Mouse (Mus musculus) retina, embryonic 14.5 days (tissue): Measurements from ENCODE around the gene Rmdn3.

Source experiments
- DNase-seq: peaks from one replicate; pipeline ENCODE4 v3.0.0-alpha.2; 2015; ENCODE audit warnings: low spot score

The Rmdn3 gene

DNA sequence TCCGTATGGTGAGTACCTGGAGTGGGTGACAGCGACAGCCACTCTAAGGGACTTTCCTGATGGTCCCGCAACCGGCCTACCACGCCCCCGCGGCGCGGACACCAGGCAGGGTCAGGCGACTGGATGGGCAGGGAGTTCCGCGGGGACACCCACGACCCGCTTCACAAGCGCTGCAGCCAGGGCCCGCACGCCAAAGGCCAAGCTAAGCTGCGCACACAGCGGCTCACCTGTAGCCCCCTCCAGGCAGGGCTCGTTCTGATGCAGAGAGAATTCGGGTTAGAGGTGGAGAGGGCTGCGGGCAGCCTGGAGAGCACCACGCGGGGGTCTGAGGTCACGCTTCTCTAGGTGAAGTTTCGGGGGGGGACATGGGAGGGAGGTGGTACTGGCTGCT, 11.0 kb upstream of the Rmdn3 start:
- DNase-seq = no peak

DNA sequence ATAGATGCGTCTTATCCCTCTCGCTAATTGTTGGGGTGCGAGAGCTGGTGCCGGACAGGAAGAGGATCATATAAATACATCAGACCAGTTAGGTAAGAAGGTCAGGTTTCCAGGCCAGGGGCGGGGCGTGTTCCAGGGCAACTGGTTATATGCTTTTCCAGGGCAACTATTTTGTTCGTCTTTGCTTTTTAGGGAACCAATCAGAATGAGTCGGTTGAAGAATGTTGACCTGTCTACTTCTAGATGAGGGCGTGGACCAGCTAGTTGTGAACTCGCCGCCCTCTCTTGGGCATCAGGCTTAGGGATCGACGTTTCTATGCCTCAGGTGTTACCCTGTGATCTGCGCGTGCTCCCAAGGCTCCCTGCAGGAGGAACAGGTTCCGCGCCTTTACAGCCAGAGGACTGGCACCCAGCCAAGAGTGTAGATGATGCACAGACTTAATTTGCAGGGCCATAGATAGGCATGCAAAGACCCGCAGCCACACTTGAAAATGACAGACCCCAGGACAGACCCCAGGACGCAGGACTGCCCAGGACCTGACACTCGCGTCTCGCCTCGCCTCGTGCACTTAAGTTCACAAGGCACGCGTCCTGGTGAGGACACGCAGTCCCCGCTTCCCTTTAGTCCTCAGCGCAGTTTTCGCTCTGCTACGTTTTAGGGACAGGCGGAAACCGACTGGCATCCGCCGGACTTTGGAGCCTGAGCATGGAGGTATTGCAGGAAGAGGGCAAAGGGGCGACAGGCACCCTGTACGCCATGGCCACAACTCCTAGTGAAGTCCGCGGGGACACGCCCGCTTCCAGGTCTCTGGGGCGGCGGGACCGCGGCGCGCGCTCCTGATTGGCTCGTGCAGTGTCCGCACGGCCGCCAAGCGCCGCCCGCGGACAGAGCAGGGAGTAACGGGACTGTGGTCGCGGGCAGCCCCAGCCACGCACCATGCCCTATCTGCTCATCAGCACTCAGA, 10.3 kb upstream of the Rmdn3 start, which contains the start of gene Gchfr:
Gene Gchfr, plus strand, starts transcription at position 873 of the 965 bp plus-strand sequence.
- DNase-seq = peak; percentile 77

DNA sequence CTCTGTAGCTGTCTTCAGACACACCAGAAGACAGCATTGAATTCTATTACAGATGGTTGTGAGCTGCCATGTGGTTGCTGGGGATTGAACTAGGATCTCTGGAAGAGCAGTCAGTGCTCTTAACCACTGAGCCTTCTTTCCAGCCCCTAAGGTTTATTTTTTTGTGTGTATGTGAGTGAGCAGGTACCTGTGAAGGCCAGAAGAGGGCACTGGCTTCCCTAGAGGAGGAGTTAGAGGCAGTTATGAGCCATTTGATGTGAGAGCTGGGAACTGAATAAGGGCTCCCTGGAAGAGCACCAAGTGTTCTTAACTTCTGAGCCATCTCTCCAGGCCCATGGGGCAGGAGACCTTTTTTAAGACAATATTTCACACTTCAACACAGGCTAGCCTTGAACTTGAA, 8.6 kb upstream of the Rmdn3 start:
- DNase-seq = no peak

DNA sequence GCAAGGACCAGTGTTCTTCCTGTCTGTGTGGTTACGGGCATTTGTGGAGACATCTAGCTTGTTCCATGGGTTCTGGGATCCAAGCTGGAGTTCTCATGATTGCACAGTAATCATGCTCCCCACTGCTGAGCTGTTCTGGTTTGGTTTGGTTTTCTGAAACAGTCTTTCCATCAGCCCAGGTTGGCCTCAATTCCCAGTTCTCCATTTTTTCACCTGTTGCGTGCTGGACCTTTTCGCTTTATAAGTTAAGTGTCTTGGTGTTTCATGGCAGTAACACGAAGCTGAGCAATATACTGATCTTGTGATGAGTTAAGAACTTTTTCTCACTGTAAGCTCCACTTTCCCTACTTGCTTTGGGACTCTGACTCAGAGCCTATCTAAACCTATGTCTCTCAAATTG, 7.2 kb upstream of the Rmdn3 start:
- no peak for DNase-seq

DNA sequence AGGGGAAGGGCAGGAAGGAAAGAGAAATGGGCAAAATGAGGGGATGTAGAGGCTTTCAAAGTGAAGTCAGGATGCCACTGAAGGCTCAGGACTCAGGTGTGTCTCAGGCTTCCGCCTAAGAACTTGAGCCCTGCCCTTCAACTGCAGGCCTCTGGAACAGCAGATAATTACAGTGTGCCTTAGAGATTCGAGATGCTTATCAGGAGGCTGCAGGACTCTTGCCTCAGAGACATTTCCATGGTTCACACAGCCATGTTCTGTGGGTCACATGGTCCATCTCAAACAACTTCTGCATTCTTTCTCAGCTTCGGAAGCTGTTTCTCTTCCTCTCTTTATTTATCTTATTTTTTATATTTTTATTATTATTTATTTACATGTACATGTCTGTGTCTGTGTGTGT, 6.3 kb upstream of the Rmdn3 start:
- no peak for DNase-seq

DNA sequence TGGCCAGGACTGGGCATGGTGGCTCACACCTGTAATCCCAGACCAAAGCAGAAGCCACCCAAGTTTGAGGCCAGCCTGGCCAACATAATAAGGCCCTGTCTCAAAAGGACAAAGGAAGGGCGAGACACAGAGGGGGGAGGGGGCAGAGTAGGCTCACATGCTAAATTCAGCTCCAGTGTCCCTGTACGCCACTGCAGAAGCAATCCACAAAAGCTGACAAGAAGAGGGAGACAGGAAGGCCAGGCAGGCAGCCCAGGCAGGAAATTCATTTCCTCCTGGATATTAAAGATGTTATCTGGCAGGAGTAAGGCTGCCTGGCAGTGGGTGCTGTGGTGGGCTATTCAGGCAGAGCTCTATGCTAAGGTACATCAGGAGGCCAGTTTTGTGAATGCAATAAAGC, 4.4 kb upstream of the Rmdn3 start:
- no peak for DNase-seq

DNA sequence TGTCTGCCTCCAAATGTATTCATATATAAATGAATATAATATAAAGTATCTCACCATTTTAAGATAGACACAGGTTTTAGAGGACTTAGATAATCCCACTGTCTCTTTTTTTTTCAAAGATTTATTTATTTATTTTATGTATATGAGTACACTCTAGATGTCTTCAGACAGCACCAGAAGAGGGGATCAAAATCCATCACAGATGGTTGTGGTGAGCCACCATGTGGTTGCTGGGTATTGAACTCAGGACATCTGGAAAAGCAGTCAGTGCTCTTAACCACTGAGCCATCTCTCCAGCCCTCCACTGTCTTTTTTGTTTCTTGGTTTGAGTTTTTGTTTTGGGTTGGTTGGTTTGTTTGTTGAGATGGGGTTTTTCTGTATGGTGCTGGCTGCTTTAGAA, 1.0 kb upstream of the Rmdn3 start:
- DNase-seq = no peak

DNA sequence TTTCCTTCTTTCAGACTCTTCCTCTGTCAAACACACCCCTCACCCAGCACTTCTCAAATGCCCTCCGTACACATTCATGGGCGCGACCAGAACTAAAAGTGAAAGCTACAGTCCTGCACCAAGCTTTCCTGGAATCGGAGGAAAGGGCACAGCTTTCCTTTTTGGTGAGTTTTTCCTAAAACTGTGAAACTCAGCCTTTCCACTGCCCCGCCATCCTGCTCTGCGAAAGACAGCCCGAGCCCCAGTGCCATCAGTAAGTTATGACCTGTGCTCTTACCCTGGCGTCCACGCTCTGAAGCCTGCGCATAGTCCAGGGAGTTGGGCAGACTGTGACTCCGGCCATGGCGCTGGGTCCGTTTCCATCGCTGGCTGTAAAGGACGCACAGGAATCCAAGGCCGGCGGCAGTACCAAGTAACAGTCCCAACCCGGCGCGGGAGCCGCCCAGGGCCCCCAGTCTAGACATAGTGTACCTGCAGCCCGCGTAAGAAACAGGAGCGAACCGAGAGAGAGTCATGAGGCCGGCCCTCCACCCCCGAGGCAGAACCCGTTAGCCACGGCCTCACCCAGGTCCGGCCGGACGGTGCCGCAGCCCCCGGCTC, 653 bp downstream of the Rmdn3 start:
- DNase-seq = peak; percentile 20

DNA sequence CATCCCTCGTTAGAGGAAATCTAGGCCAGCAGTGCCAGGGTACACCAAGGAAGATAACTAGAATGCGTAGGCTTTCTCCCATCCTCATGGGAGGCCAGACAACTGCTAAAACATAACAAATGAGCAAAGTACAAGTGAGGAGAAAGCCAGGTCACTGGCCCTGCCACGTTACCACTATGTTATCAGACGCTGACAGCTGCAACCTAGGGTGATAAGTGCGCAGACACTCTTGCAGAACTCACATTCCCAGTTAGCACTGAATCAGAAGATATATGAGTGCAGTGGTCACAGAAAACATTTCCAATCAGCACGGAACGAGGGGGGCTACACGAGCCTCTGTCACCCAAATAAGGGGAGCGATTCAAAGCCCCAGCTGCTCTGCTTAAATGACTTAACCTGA, 1.4 kb downstream of the Rmdn3 start:
- DNase-seq = no peak

DNA sequence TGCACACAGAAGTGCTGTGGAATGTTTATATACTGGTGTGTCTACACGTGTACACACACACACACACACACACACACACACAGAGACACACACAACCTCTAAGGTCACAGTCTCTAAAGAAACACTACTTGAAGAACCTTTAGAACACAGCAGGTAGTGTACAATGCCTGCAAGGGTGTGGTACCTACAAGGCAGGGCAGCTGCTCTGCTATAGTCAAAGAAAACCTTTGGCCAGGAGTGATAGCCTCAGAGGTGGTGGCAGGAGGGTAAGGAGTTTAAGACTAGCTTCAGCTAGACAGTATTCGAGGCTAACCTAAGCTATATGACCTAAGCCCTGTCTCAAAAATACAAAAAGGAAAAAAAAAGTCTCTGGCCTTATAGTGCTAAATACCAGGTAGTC, 2.2 kb downstream of the Rmdn3 start:
- no peak for DNase-seq

DNA sequence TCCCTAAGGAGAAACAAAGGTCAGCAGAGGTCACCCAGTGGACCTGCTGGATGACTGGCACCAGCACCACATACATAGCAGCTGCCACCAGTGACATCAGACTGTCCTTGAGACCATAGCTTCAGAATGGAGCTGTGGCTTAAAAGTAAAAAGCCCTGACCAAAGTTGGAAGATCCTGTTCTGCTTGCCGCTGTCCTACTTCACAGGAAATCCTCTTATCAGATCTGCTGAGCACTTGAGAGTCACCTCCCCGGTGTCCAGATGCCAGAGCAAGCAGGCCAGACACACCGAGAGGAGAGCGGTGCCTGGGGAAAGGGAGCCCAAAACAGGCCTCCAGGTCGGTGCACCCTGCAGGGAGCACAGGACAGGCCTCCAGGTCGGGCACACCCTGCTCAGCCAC, 4.6 kb downstream of the Rmdn3 start:
- no peak for DNase-seq

DNA sequence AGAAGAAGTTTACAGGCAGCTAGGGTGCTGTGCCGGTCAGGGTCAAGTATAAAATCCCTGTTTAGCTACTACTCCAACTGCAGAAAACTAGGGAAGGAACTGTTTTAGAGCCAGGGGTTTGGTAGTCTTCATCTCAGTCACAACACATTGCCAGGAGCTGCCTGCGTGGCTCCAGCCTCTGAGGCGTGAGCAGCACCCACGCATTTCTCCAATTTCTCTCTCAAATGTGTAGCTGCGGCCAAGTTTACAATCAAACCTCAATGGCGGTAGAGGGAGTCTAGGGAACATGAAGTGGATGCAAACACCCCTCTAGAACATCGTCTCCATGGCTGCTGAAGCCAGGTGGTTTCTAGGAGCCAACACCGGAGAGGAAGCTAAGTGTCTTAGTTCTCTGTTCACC, 9.1 kb downstream of the Rmdn3 start:
- DNase-seq = no peak

DNA sequence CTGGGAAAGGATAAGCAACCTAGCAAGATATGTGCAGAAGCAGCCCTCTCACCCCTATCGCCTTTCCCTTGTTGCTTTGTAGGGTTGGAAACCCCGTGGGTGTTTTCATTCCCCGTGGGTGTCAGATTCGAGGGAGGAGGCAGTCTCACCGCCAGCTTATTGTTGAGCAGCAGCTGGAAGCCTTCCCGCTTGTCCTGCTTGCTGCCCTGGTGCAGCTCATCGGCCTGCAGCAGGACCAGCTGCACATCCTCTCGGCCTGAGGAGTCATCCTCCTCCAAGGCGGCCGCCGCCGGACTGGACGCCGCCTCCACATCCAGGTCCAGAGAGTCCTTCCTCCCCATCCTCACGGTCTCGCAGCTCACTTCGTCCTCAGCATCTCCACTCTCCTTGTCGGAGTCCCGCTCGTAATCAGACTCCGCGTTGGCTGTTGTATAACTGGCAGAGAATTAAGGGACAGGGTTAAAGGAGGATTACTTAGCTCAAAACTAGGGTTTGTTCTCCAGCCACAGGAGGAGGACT, 9.6 kb downstream of the Rmdn3 start:
- DNase-seq = no peak

DNA sequence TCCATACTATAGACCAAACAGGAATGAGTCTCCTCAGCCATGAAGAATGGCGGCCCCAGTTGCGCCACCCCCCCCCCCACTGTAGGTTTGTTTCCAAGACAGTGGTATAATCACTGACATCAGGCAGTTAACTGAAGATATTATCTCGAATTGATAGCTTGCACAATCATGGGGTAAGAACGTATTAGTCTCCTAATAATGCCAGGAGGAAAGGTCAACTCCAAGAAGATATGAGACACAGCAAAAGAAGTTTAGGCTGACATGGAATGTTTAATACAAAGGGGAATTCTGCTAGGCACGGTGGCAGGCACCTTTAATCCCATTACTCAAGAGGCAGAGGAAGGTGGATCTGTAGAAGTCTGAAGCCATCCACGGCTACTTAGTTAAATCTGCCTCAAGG, 10.4 kb downstream of the Rmdn3 start:
- DNase-seq = no peak

DNA sequence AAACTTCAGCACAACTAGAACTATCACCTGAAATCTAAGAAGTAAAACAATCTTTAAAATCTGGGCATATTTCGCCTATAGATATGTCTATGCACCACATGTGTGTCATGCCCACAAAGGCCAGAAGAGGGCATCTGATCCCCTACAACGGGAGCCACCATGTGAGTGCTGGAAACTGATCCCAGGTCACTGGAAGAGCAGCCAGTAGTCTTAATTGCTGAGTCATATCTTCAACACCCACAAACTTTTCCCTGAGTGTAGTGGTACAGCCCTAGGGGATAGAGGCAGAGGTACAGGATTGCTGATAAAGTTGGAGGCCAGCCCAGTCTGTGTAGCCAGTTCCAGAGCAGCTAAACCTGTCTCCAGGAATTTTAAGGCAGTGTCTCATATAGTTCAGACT, 11.6 kb downstream of the Rmdn3 start:
- DNase-seq = no peak

DNA sequence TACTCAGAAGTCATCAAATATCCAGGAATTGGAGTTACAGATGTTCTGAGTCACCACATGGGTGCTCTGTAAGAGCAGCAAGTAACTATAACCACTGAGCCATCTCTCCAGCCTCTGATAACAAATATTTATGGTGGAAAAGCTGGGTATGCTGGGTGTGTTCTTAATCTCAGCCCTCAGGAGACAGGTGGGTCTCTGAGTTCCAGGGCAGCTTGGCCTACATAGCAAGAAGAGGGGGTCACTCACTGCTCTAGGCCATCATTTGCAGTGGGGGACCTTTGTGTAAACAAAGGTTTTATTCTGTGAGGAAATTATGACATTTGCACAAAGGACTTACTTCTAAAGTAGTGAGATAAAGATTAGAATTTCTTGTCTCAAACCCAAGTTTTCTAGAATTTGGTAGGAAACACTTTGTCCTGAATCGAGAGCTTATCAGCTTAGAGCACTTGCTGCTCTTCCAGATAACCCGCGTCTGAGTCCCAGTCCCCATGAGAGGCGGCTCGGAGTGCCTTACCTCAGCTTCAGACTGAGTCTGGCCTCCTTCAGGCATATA, 20.4 kb downstream of the Rmdn3 start:
- no peak for DNase-seq

DNA sequence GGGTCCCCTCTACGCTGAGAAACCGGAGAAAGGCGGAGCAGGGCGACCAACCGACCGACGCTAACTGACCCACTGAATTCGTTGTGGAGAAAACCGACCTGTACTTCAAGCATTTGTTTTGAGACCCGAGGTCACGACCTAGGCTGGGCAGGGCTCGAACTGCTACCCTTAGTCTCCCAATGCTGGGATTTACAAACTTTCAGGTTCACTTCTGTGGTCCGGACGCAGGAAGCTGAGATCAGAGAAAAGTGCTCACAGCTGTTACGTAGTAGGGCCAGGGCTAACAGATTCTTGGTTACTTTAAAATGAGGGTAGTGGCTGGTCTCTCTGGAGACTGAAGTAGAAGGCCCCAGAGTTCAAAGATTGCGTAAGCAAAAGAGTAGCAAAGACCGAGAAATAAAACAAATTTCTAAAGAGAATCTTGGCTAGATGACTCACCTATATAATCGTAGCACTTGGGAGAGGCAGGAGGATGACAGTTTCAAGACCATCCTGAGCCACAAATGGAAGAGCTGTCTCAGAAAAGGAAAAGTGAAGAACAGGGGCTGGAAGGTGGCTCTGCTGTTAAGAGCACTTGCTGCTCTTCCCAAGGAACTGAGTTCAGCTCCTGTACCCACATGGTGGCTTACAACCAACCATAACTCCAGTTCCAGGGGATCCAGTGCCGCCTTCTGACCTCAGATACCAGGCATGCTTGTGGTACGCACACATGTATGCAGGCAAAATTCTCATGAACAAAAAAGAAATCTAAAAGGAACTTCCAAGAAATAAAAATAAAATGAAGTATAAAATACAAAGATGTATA, 43.5 kb downstream of the Rmdn3 start:
- DNase-seq = no peak

DNA sequence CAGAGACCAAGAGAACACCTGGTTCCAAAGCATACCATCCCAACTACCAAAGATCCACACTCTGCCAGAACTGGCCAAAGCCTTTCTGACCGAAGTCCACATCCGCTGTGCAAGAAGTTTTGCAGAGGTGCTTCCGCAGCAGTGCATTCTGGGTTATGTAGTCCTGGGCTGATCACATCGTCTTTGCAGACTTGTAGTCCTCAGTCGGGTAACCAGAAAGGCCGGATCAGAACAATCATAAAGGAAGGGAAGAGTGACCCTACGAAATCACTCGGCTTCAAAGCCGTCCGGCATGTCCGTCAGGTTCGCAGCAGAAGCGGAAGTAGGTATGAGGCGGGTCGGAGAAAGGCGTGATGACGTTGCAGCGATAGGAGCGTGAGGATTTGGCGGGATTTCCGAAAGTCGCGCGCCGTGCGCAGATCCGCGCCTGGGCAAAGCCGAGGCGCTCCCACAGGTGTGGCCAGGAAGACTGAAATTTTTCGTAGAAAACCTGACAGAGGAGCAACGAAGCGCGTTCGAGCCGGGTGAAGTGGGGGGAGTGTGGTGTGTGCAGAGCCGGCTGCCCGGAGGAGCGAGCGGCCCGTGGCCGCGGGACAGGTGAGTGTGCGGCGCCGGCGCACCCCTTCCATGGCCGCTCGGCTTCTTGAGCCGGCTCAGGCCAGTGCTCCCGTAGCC, 44.3 kb downstream of the Rmdn3 start, which contains the start of gene Rad51:
Gene Rad51, plus strand, starts transcription at position 356 of the 675 bp plus-strand sequence.
- peak; percentile 88 for DNase-seq

DNA sequence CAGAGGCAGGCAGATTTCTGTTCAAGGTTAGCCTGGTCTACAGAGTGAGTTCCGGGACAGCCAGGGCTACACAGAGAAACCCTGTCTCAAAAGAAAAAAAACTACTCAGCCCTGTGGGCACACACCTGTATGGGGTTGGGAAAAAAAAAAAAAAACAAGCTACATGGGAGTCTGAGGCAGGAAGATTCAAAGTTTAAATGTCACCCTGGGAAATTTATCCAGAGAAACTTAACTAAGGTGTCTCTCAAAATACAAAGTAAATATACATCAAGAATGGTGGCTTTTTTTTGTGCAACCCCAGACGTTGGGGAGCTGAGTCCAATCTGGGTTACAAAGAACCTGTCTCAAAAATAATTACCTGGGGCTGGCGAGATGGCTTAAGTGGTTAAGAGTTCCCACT, 45.8 kb downstream of the Rmdn3 start:
- DNase-seq = no peak

DNA sequence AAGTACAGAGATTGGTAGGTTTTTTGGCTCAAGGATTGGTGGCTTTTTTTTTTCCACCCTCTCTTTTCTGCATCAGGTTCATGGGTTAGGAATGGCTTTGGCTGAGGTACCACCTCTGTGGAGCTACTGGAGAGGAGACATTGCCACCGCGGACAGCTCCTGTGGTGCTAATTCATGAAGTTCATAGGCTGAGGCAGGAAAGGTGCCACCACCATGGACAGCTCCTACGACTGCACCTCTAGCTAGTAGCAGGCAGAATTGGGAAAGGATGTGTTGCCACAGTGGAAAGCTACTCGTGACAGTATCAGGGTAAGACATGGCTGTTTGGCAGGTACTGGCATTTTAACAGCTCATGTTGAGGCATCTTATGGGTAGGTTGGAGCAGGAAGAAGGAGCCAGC, 48.3 kb downstream of the Rmdn3 start:
- no peak for DNase-seq

DNA sequence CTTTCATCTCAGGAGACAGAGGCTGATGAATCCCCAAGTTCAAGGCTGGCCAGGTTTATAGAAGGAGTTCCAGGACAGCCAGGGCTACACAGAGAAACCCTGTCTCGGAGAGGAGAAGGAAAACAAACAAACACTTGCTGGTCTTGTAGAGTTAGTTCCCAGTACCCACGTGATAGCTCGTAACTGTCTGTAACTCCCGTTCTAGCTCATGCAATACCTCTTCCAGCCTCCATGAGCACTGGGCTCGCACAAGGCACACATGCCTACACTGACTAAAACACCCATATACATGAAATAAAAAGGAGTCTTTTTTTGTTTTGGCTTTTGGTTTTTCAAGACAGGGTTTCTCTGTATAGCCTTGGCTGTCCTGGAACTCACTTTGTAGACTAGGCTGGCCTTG, 50.3 kb downstream of the Rmdn3 start:
- DNase-seq = peak; percentile 4

DNA sequence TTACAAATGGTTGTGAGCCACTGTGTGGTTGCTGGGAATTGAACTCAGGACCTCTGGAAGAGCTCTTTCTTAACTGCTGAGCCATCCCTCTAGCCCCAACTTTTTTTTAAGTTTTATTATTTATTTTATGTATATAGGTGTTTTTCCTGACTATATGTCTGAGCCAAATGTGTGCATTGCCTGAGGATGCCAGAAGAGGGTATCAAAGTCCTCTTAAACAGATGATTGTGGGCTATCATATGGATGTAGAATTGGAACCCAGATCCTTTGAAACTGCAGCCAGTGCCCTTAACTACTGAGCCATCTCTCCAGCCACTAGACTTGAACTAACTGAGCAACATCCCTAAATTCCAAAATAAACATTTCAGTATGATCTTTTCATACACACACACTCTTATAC, 55.3 kb downstream of the Rmdn3 start:
- peak; percentile 42 for DNase-seq
